Mouse (Mus musculus): ENCODE data around the gene 4930442H23Rik. TPM values are rescaled to one million over a fixed set of nuclear protein-coding genes. Genes with fewer than 3 reads are reported as not detected.

4930442H23Rik gene
- polyA plus RNA-seq, 1 experiment from 2014 or later: not detected

DNA sequence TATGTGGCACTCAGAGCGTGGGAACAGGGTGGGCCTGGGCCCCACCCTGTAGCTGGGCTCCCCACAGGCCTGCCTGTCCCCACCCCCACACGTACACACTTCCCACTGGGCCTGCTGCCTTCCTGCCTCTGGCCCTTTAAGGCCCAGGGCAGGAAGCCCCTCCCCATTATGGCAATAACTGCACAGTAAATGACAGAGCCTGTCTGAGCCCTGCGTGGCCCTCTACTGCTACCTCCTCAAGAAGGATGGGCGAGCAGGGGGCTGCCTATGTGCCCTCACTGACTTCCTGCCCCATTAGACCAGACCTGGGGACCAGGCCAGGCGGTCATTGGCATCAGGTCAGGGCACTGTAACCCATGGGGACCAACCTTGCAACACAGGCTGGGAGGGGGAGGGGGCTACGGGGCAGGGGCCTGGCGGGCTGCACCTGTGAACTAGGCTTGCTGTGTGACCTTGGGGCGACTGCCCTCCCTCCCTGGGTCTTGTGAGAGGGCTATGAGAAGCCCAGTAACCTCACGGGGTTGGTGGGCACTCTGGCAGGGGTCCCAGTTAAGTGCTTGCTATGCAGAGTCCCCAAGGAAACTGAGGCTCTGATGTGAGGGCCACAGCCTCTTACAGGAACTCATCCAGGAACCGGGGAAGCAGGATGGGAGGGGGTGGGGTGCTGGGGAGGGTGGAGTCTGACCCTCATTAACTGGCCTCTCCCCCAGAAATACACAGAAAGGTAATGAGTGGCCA, 42.8 kb downstream of the 4930442H23Rik start:
- Histone ChIP-seq H3K36me3 (ENCODE audit: control insufficient read depth, insufficient read depth, low read length) (peaks cover 28% of the 10 kb centered on the region), H3K9ac (ENCODE audit: low read depth, low read length) (peak overlapping the region; percentile 45), H3K4me1 (ENCODE audit: control insufficient read depth, insufficient read depth, low read length) (peaks cover 37% of the 10 kb centered on the region), H3K27me3 (ENCODE audit: control insufficient read depth, insufficient read depth, low read length) (no peaks in the 10 kb centered on the region), H3K27ac (ENCODE audit: low read depth, low read length) (no peak overlapping the region), H3K9me3 (ENCODE audit: control insufficient read depth, low read length) (no peaks in the 10 kb centered on the region), H3K4me3 (ENCODE audit: low read length) (peak overlapping the region; percentile 90), H3K4me2 (replicated peaks; ENCODE audit: low read depth, low read length) (peak overlapping the region; percentile 31)
- WGBS: 45% methylated on average over 9 of the region's 10 CpGs
- no peak for ATAC-seq (ENCODE audit: low FRiP score, low TSS enrichment)

DNA sequence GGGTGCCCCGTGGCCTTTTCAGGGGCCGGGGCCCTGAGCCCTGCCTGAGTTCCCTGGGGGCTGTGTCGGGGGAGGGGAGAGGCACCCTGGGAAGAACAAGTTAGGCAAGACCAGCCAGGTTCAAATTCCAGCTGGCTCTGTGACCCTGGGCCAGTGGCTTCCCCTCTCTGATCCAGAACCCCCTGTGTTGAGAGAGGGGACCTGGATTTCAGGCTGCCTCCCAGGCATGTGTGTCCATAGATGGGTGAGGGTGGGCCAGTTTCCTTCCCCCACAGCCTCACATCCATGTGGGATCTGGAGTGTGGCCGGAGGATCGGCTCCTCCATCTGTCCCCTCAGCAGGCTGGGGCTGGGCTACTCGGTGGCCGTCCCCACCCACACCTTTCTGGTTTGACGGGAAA, 43.6 kb downstream of the 4930442H23Rik start:
- 47% methylated on average over 8 of the region's 8 CpGs for WGBS
- peak overlapping the region; percentile 47 for H3K9ac ChIP-seq (ENCODE audit: low read depth, low read length)
- peak overlapping the region; percentile 65 for H3K27ac ChIP-seq (ENCODE audit: low read depth, low read length)
- H3K4me2 ChIP-seq (replicated peaks; ENCODE audit: low read depth, low read length): peak overlapping the region; percentile 31
- peaks cover 46% of the 10 kb centered on the region for H3K4me1 ChIP-seq (ENCODE audit: control insufficient read depth, insufficient read depth, low read length)
- H3K36me3 ChIP-seq (ENCODE audit: control insufficient read depth, insufficient read depth, low read length): peaks cover 20% of the 10 kb centered on the region
- no peaks in the 10 kb centered on the region for H3K27me3 ChIP-seq (ENCODE audit: control insufficient read depth, insufficient read depth, low read length)
- ATAC-seq (ENCODE audit: low FRiP score, low TSS enrichment): no peak
- H3K9me3 ChIP-seq (ENCODE audit: control insufficient read depth, low read length): no peaks in the 10 kb centered on the region
- H3K4me3 ChIP-seq (ENCODE audit: low read length): peak overlapping the region; percentile 90

DNA sequence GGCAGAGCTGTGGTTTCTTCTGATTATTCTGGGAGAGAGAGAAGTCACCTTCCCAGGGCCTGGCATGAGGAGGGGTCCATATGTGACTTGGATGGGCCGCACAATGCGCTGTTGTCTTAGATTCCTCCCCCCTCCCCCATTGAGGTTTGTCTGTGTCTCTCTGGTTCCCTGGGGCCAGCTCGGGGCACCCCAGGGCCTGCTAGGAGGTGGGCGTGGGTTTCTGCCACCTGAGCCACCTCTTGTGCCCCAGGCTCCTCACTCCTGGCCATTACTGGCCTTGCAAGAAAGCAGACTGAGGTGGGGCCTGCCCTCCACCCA, 44.2 kb downstream of the 4930442H23Rik start:
- H3K9ac ChIP-seq (ENCODE audit: low read depth, low read length): peak overlapping the region; percentile 78; the same call in 1 of the 2 replicates

DNA sequence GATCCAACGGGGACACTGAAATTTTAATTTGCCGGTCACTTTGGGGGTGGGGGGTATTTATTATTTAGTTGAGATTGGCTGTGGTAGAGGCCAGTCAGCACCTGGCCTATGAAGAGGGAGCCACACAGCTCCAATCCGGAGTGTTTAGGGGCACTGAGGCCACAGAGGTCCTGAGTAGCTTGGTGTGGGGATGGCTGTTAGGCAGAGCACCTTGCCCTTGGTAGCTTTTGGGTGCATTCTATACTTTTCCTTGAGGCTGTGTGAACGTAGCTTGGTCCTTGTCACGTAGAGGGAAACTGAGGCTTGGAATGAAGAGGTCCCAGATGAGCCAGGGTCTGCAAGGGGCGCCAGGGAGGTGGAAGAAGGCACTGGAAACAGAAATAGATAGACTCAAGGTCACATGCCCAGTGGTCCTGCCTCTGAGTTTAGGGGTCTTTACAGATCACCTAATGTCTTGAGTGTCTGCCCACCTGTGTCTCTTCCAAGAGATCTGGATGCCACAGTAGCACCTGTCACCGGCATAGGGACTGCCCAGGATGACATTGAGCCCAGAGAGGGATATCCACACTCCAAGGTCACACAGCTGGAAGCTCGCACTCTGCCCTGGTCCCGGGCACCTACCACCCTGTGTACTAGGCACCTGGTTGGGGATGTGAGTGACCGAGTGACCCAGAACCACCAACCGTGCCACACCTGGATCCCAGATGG, 44.7 kb downstream of the 4930442H23Rik start:
- Histone ChIP-seq H3K4me2 (replicated peaks; ENCODE audit: low read depth, low read length) (peak overlapping the region; percentile 89), H3K27me3 (ENCODE audit: control insufficient read depth, insufficient read depth, low read length) (peaks cover 3% of the 10 kb centered on the region; the same call in 1 of the 2 replicates), H3K9ac (ENCODE audit: low read depth, low read length) (peak overlapping the region; percentile 78), H3K4me1 (ENCODE audit: control insufficient read depth, insufficient read depth, low read length) (peaks cover 49% of the 10 kb centered on the region), H3K36me3 (ENCODE audit: control insufficient read depth, insufficient read depth, low read length) (peaks cover 9% of the 10 kb centered on the region), H3K9me3 (ENCODE audit: control insufficient read depth, low read length) (no peaks in the 10 kb centered on the region), H3K27ac (ENCODE audit: low read depth, low read length) (peak overlapping the region; percentile 88), H3K4me3 (ENCODE audit: low read length) (peak overlapping the region; percentile 90)
- WGBS: 59% methylated on average over 11 of the region's 11 CpGs
- no peak for ATAC-seq (ENCODE audit: low FRiP score, low TSS enrichment)

More for the DNA sequence above, 44.2 kb downstream of the 4930442H23Rik start:
- Histone ChIP-seq H3K4me3 (ENCODE audit: low read length) (peak overlapping the region; percentile 90), H3K4me2 (replicated peaks; ENCODE audit: low read depth, low read length) (peak overlapping the region; percentile 89; the same call in 1 of the 2 replicates), H3K9me3 (ENCODE audit: control insufficient read depth, low read length) (no peaks in the 10 kb centered on the region), H3K27me3 (ENCODE audit: control insufficient read depth, insufficient read depth, low read length) (peaks cover 3% of the 10 kb centered on the region; the same call in 1 of the 2 replicates), H3K4me1 (ENCODE audit: control insufficient read depth, insufficient read depth, low read length) (peaks cover 49% of the 10 kb centered on the region), H3K27ac (ENCODE audit: low read depth, low read length) (peak overlapping the region; percentile 2; the same call in 1 of the 2 replicates), H3K36me3 (ENCODE audit: control insufficient read depth, insufficient read depth, low read length) (peaks cover 14% of the 10 kb centered on the region)
- 77% methylated on average over 4 of the region's 4 CpGs for WGBS
- ATAC-seq (ENCODE audit: low FRiP score, low TSS enrichment): no peak

DNA sequence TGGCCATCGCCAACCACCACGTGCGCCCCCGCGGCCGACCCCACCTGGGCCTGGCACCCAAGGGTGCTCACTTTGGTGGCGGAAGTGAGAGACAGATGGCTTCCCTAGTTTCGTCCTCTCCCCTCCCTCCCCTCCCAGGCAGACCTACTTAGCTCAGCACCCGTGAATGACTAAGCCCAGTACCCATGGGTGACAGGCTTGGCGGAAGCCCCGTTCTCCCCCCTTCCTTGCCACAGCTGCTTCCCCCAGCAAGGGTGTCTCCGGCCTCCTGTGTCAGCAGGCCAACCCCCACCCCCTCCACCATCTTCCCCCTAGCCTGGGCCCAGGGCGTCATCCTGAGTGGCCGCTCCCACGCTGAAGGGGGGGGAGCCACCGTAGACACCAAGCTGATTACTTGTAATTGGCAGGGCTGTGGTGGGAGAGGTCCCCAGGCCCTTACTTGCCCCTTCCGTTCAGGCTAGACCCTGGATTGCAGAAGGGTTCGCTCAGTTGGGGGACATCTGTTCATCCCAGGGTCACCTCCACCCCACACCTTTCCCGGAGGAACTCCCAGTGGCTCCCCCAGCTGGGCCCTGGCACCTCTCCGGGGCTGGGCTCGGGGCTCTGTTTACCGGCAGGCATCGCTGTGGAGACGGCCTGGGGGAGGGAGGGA, 45.4 kb downstream of the 4930442H23Rik start:
- peak overlapping the region; percentile 89 for H3K4me2 ChIP-seq (replicated peaks; ENCODE audit: low read depth, low read length)
- H3K27me3 ChIP-seq (ENCODE audit: control insufficient read depth, insufficient read depth, low read length): peaks cover 3% of the 10 kb centered on the region; the same call in 1 of the 2 replicates
- no peaks in the 10 kb centered on the region for H3K9me3 ChIP-seq (ENCODE audit: control insufficient read depth, low read length)
- H3K36me3 ChIP-seq (ENCODE audit: control insufficient read depth, insufficient read depth, low read length): peaks cover 2% of the 10 kb centered on the region
- peak overlapping the region; percentile 90 for H3K4me3 ChIP-seq (ENCODE audit: low read length)
- 1% methylated on average over 18 of the region's 24 CpGs for WGBS
- peaks cover 49% of the 10 kb centered on the region for H3K4me1 ChIP-seq (ENCODE audit: control insufficient read depth, insufficient read depth, low read length)
- no peak for ATAC-seq (ENCODE audit: low FRiP score, low TSS enrichment)
- peak overlapping the region; percentile 88 for H3K27ac ChIP-seq (ENCODE audit: low read depth, low read length)
- peak overlapping the region; percentile 78 for H3K9ac ChIP-seq (ENCODE audit: low read depth, low read length)

DNA sequence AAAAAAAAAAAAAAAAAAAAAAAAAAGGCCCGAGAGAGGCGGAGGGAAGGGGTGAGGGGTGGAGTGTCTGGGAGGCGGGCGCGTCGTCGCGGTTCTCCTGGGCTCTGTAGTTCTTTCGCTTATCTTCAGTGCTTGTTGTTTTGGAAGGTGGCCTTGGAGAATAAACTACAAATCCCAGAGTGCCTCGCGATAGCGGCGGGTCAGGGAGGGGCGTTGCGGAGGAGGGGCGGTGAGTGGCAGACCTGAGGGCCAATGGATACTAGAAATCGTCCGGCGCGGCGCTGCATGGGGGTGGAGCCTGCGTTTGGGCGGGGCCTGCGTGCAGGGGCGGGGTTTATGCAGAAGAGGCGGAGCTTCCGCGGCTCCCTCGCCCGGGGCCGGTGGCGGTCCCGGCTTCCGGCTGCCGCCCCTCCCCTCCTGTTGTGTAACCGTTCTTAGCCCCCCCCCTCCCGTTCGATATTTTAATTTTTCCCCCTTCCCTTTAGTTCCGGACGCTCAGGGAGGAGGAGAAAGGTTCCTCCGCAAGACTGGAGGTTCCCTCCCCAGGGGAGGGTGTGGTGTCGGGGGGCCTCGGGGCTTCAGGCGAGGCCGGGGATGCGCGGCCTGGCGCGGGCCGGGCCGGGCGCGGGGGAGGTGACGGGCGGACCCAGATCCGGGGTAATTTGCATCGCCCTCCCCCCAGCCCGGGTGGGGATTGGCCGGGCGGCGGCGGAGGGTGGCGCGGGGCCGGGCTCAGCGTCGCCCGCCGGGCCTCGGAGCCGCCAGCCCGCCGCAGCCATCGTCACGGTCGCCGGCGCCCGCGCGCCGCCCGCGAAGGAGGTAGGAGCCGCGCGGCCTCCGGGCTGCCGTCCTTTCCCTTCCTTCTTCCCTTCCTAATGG, 46.2 kb downstream of the 4930442H23Rik start:
- H3K4me2 ChIP-seq (replicated peaks; ENCODE audit: low read depth, low read length): peak overlapping the region; percentile 89
- peaks cover 49% of the 10 kb centered on the region for H3K4me1 ChIP-seq (ENCODE audit: control insufficient read depth, insufficient read depth, low read length)
- H3K27me3 ChIP-seq (ENCODE audit: control insufficient read depth, insufficient read depth, low read length): peaks cover 3% of the 10 kb centered on the region; the same call in 1 of the 2 replicates
- H3K27ac ChIP-seq (ENCODE audit: low read depth, low read length): peak overlapping the region; percentile 99
- H3K4me3 ChIP-seq (ENCODE audit: low read length): peak overlapping the region; percentile 90
- no peaks in the 10 kb centered on the region; the same call in 1 of the 2 replicates for H3K36me3 ChIP-seq (ENCODE audit: control insufficient read depth, insufficient read depth, low read length)
- no peaks in the 10 kb centered on the region for H3K9me3 ChIP-seq (ENCODE audit: control insufficient read depth, low read length)
- peak overlapping the region; percentile 97 for H3K9ac ChIP-seq (ENCODE audit: low read depth, low read length)
- peak; percentile 92 for ATAC-seq (ENCODE audit: low FRiP score, low TSS enrichment)
- WGBS: under 1% methylated on average over 52 of the region's 89 CpGs

DNA sequence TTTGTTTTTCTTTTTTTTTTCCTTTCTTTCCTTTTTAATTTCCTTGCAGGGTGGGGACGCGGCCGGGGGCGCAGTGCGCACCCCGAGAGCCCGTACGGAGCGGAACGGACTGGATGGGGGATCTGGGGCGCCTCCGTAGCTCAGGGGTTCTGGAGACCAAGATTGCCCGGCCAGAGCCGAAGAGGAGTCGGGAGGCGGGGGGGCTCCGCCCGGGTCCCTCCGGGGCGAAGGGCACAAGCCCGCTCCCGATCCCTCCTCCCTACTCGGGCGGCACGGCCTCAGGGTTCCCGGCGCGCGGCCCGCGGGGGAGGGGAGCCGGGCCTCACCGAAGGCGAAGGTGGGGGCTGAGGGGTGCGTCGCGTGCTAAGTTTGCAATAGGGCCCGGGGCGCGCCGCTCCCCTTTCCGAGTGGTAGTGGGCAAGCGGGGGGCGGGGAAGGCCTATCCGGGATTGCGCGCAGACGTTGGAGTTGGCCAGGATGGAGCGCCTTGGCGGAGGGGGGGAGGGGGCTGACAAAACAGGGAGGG, 46.9 kb downstream of the 4930442H23Rik start:
- no peaks in the 10 kb centered on the region for H3K9me3 ChIP-seq (ENCODE audit: control insufficient read depth, low read length)
- under 1% methylated on average over 39 of the region's 50 CpGs for WGBS
- peak overlapping the region; percentile 100 for H3K4me2 ChIP-seq (replicated peaks; ENCODE audit: low read depth, low read length)
- peak overlapping the region; percentile 97 for H3K9ac ChIP-seq (ENCODE audit: low read depth, low read length)
- H3K27me3 ChIP-seq (ENCODE audit: control insufficient read depth, insufficient read depth, low read length): peaks cover 3% of the 10 kb centered on the region; the same call in 1 of the 2 replicates
- no peaks in the 10 kb centered on the region; the same call in 1 of the 2 replicates for H3K36me3 ChIP-seq (ENCODE audit: control insufficient read depth, insufficient read depth, low read length)
- H3K4me1 ChIP-seq (ENCODE audit: control insufficient read depth, insufficient read depth, low read length): peaks cover 45% of the 10 kb centered on the region
- peak overlapping the region; percentile 90 for H3K4me3 ChIP-seq (ENCODE audit: low read length)
- ATAC-seq (ENCODE audit: low FRiP score, low TSS enrichment): peak; percentile 47
- H3K27ac ChIP-seq (ENCODE audit: low read depth, low read length): peak overlapping the region; percentile 99

All from kidney, embryonic 14.5 days (tissue).